Mouse (Mus musculus): ENCODE data around the gene Olfr1342. TPM values are rescaled to one million over a fixed set of nuclear protein-coding genes. Genes with fewer than 3 reads are reported as not detected.

Olfr1342 gene
- not detected in 2 replicates for total RNA-seq (2014; rRNA removed; ENCODE audit: low replicate concordance)
- not detected in 2 replicates for polyA plus RNA-seq (2015; fragmentation: Nextera tagmentation; extraction: Ambion mirVana)

DNA sequence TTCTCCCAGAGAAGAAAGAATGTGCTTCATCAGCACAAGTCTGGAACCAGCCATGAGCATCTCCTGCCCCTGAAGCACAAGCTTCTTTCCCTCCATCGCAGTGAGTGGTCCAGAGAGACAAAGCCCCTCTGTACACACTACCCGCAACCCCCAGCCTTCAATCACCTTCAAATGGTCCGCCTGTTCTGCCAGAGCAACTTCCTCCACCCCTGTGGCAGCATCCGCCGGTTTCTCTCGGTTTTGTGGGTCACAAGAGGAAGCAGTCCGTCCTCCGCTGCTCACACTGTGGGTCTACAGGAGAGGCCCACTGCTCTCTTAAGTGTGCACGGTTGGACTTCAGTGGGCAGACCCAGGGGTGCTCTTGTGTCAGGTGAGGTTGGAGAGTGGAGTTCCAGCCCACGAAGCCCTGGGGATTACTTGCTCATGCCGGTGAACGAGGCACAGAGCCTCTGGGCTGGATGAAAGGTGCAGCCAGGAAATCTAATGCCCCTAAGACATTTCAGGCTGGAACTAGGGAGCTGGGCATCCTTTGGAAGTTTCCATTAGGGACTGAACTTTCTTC is at the start of gene Olfr1342:
Gene Olfr1342, minus strand, starts transcription at position 345 of the 562 bp plus-strand sequence.
- H3K4me3 ChIP-seq (ENCODE audit: low read depth, low read length): no peak within 1 kb of the TSS
- 58% methylated on average over 12 of the region's 12 CpGs for WGBS
- no peaks in the 10 kb centered on the region for H3K4me1 ChIP-seq (ENCODE audit: control insufficient read depth, insufficient read depth)
- DNase-seq (ENCODE audit: low spot score) (no peak), ATAC-seq (ENCODE audit: insufficient read depth, low read depth) (no peak)
- no peak within 1 kb of the TSS for H3K27ac ChIP-seq (ENCODE audit: low read depth)
- no peaks in the 10 kb centered on the region for H3K27me3 ChIP-seq (ENCODE audit: control insufficient read depth, insufficient read depth, low read length)
- TF ChIP-seq EP300 (IDR thresholded peaks at IDR 0.05; ENCODE audit: low read depth) (no peak), CTCF (IDR thresholded peaks at IDR 0.05; ENCODE audit: low read depth) (no peak)
- no peaks in the 10 kb centered on the region for H3K36me3 ChIP-seq (replicated peaks; ENCODE audit: control insufficient read depth, insufficient read depth, low read length)
- H3K9ac ChIP-seq (replicated peaks; ENCODE audit: low read depth, low read length): no peak within 1 kb of the TSS
- H3K4me2 ChIP-seq (ENCODE audit: low read depth, low read length): no peak within 1 kb of the TSS
- H3K9me3 ChIP-seq (replicated peaks; ENCODE audit: control insufficient read depth, low read length): no peaks in the 10 kb centered on the region

DNA sequence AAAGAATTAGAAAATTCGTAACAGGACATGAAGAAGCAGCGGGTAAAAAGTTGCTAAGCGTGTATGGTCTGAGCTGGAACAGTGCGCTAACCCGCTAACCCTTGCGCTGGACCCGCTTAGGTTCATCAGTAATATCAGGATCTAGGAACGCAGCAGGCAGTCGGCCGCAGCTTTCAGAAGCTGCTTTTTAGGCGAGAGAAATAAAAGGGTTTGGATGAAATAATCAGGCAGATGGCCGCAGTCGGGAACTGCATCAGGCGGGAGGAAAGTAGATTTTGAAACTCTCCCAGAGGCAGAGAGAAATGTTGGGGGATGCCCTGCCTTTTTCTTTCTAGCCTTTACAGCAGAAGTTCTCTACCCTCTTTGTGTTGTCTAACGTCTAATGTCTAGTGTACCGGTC is 49.3 kb upstream of the Olfr1342 start:
- 9% methylated on average over 16 of the region's 16 CpGs for WGBS
- DNase-seq (ENCODE audit: low spot score) (no peak), ATAC-seq (ENCODE audit: insufficient read depth, low read depth) (no peak)
- H3K27me3 ChIP-seq (ENCODE audit: control insufficient read depth, insufficient read depth, low read length): 0 out of 2 replicates have a peak, but pooled peaks cover 12% of the 10 kb centered on the region
- no peaks in the 10 kb centered on the region for H3K4me1 ChIP-seq (ENCODE audit: control insufficient read depth, insufficient read depth)
- no peak overlapping the region for H3K9ac ChIP-seq (replicated peaks; ENCODE audit: low read depth, low read length)
- TF ChIP-seq CTCF (IDR thresholded peaks at IDR 0.05; ENCODE audit: low read depth) (no peak), EP300 (IDR thresholded peaks at IDR 0.05; ENCODE audit: low read depth) (no peak)
- no peaks in the 10 kb centered on the region for H3K36me3 ChIP-seq (replicated peaks; ENCODE audit: control insufficient read depth, insufficient read depth, low read length)
- H3K4me2 ChIP-seq (ENCODE audit: low read depth, low read length): no peak overlapping the region
- H3K27ac ChIP-seq (ENCODE audit: low read depth): no peak overlapping the region
- H3K9me3 ChIP-seq (replicated peaks; ENCODE audit: control insufficient read depth, low read length): no peaks in the 10 kb centered on the region
- H3K4me3 ChIP-seq (ENCODE audit: low read depth, low read length): no peak overlapping the region

- 7% methylated on average over 11 of the region's 11 CpGs for WGBS
- 0 out of 2 replicates have a peak, but pooled peaks cover 12% of the 10 kb centered on the region for H3K27me3 ChIP-seq (ENCODE audit: control insufficient read depth, insufficient read depth, low read length)
- no peak overlapping the region for H3K9ac ChIP-seq (replicated peaks; ENCODE audit: low read depth, low read length)
- no peak overlapping the region for H3K4me3 ChIP-seq (ENCODE audit: low read depth, low read length)
- H3K4me1 ChIP-seq (ENCODE audit: control insufficient read depth, insufficient read depth): no peaks in the 10 kb centered on the region
- no peak overlapping the region for H3K27ac ChIP-seq (ENCODE audit: low read depth)
- DNase-seq (ENCODE audit: low spot score) (no peak), ATAC-seq (ENCODE audit: insufficient read depth, low read depth) (no peak)
- no peak for TF ChIP-seq CTCF (IDR thresholded peaks at IDR 0.05; ENCODE audit: low read depth)
- no peak for TF ChIP-seq EP300 (IDR thresholded peaks at IDR 0.05; ENCODE audit: low read depth)
- no peaks in the 10 kb centered on the region for H3K9me3 ChIP-seq (replicated peaks; ENCODE audit: control insufficient read depth, low read length)
- no peaks in the 10 kb centered on the region for H3K36me3 ChIP-seq (replicated peaks; ENCODE audit: control insufficient read depth, insufficient read depth, low read length)
- no peak overlapping the region for H3K4me2 ChIP-seq (ENCODE audit: low read depth, low read length)
Observed at GRCm38 (mm10) chr4:118740988-118741698, 48.6 kb upstream of the Olfr1342 start.

GRCm38 (mm10) chr4:118739574-118739973 is 47.0 kb upstream of the Olfr1342 start:
- Histone ChIP-seq H3K27me3 (ENCODE audit: control insufficient read depth, insufficient read depth, low read length) (0 out of 2 replicates have a peak, but pooled peaks cover 12% of the 10 kb centered on the region), H3K27ac (ENCODE audit: low read depth) (no peak overlapping the region), H3K9me3 (replicated peaks; ENCODE audit: control insufficient read depth, low read length) (no peaks in the 10 kb centered on the region), H3K36me3 (replicated peaks; ENCODE audit: control insufficient read depth, insufficient read depth, low read length) (no peaks in the 10 kb centered on the region), H3K4me2 (ENCODE audit: low read depth, low read length) (no peak overlapping the region), H3K4me1 (ENCODE audit: control insufficient read depth, insufficient read depth) (no peaks in the 10 kb centered on the region), H3K9ac (replicated peaks; ENCODE audit: low read depth, low read length) (no peak overlapping the region), H3K4me3 (ENCODE audit: low read depth, low read length) (no peak overlapping the region)
- TF ChIP-seq EP300 (IDR thresholded peaks at IDR 0.05; ENCODE audit: low read depth) (no peak), CTCF (IDR thresholded peaks at IDR 0.05; ENCODE audit: low read depth) (no peak)
- no peak for ATAC-seq (ENCODE audit: insufficient read depth, low read depth)
- 51% methylated on average over 3 of the region's 3 CpGs for WGBS
- DNase-seq (ENCODE audit: low spot score): no peak

DNA sequence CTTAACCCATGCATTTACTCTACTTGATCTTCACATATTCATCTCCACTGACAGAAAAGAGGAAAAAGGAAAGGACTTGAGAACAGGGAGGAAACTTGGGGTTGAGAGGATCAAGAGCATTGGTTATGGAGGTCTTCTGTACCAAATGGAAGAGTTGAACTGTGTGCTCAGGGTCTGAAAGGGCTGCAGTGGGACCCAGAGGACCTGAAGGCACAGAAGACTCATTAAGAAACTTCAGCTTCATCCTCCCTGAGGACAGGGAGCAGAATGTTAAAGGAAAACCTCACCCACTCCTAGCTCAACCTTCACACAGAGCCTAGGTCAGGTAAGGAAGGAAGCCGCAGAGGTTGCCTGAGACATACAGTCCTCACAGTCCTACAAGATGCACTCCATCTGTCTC is 39.3 kb upstream of the Olfr1342 start, which contains the start of gene Olfr1339:
Gene Olfr1339, plus strand, starts transcription at position 301 of the 400 bp plus-strand sequence.
- WGBS: 93% methylated on average over 1 of the region's 1 CpGs
- Histone ChIP-seq H3K36me3 (replicated peaks; ENCODE audit: control insufficient read depth, insufficient read depth, low read length) (no peaks in the 10 kb centered on the region), H3K4me1 (ENCODE audit: control insufficient read depth, insufficient read depth) (no peaks in the 10 kb centered on the region), H3K9ac (replicated peaks; ENCODE audit: low read depth, low read length) (no peak within 1 kb of the TSS), H3K27ac (ENCODE audit: low read depth) (no peak within 1 kb of the TSS), H3K4me2 (ENCODE audit: low read depth, low read length) (no peak within 1 kb of the TSS), H3K9me3 (replicated peaks; ENCODE audit: control insufficient read depth, low read length) (no peaks in the 10 kb centered on the region), H3K27me3 (ENCODE audit: control insufficient read depth, insufficient read depth, low read length) (no peaks in the 10 kb centered on the region), H3K4me3 (ENCODE audit: low read depth, low read length) (no peak within 1 kb of the TSS)
- ATAC-seq (ENCODE audit: insufficient read depth, low read depth) (no peak), DNase-seq (ENCODE audit: low spot score) (no peak)
- TF ChIP-seq CTCF (IDR thresholded peaks at IDR 0.05; ENCODE audit: low read depth) (no peak), EP300 (IDR thresholded peaks at IDR 0.05; ENCODE audit: low read depth) (no peak)
